Mouse (Mus musculus) lung, postnatal 14 days (tissue): ENCODE data around the gene Cyp20a1.

ENCODE experiments used
- DNase-seq: peaks from one replicate; pipeline ENCODE4 v3.0.0; 2021

The Cyp20a1 gene

GRCm38 (mm10) chr1:60342808-60343629 lies at the start of gene Cyp20a1:
Gene Cyp20a1 (plus strand): TSS chr1:60343323.
- DNase-seq: peak; percentile 89

GRCm38 (mm10) chr1:60293921-60294320 lies 49.2 kb upstream of the Cyp20a1 start:
- DNase-seq: no peak

GRCm38 (mm10) chr1:60343630-60344455 lies 720 bp downstream of the Cyp20a1 start:
- no peak for DNase-seq

GRCm38 (mm10) chr1:60344670-60345069 lies 1.5 kb downstream of the Cyp20a1 start:
- no peak for DNase-seq

GRCm38 (mm10) chr1:60345712-60346111 lies 2.6 kb downstream of the Cyp20a1 start:
- no peak for DNase-seq

GRCm38 (mm10) chr1:60352786-60353185 lies 9.7 kb downstream of the Cyp20a1 start:
- DNase-seq: no peak

GRCm38 (mm10) chr1:60361626-60362025 lies 18.5 kb downstream of the Cyp20a1 start:
- DNase-seq: no peak

- DNase-seq: no peak
Observed at GRCm38 (mm10) chr1:60376556-60376955, 33.4 kb downstream of the Cyp20a1 start.

- DNase-seq: no peak
Observed at GRCm38 (mm10) chr1:60381910-60382309, 38.8 kb downstream of the Cyp20a1 start.

GRCm38 (mm10) chr1:60404848-60405247 lies 61.7 kb downstream of the Cyp20a1 start:
- no peak for DNase-seq

- no peak for DNase-seq
Observed at GRCm38 (mm10) chr1:60408501-60409167, 65.5 kb downstream of the Cyp20a1 start.

- peak; percentile 91 for DNase-seq
Observed at GRCm38 (mm10) chr1:60409168-60409828, 66.2 kb downstream of the Cyp20a1 start, which contains the start of gene Abi2. Gene Abi2 (plus strand): TSS chr1:60409619.

GRCm38 (mm10) chr1:60409928-60410817 lies 67.0 kb downstream of the Cyp20a1 start:
- peak; percentile 26 for DNase-seq

- no peak for DNase-seq
Observed at GRCm38 (mm10) chr1:60416724-60417123, 73.6 kb downstream of the Cyp20a1 start.

- no peak for DNase-seq
Observed at GRCm38 (mm10) chr1:60423882-60424281, 80.8 kb downstream of the Cyp20a1 start.

GRCm38 (mm10) chr1:60428341-60428740 lies 85.2 kb downstream of the Cyp20a1 start:
- DNase-seq: no peak

GRCm38 (mm10) chr1:60428932-60429331 lies 85.8 kb downstream of the Cyp20a1 start:
- DNase-seq: peak; percentile 40

- DNase-seq: no peak
Observed at GRCm38 (mm10) chr1:60431531-60431930, 88.4 kb downstream of the Cyp20a1 start.

- DNase-seq: no peak
Observed at GRCm38 (mm10) chr1:60432497-60432896, 89.4 kb downstream of the Cyp20a1 start.
